Mouse (Mus musculus): ENCODE results near the gene Sik3.

GRCm38 (mm10) chr9:45983676-45984408, 28.8 kb upstream of the Sik3 start:
- TF ChIP-seq POLR2A (IDR thresholded peaks at IDR 0.05; ENCODE audit: insufficient read length, low read depth) (no peak), USF1 (IDR thresholded peaks at IDR 0.05; ENCODE audit: low read depth) (no peak), TCF12 (IDR thresholded peaks at IDR 0.05; ENCODE audit: insufficient read depth, poor library complexity, severe bottlenecking) (no peak), MYOD1 (IDR thresholded peaks at IDR 0.05; ENCODE audit: control insufficient read depth in 1 of 3, insufficient read length in 2 of 3, low read depth in 2 of 3) (no peak), REST (IDR thresholded peaks at IDR 0.05; ENCODE audit: insufficient read depth, insufficient read length) (no peak), CEBPB (IDR thresholded peaks at IDR 0.05; ENCODE audit: insufficient read depth, poor library complexity, severe bottlenecking) (no peak)
